Mouse (Mus musculus) T-cell, adult 66 days (primary cell): ENCODE results near the gene Plpp7. TPM values are rescaled to one million over a fixed set of nuclear protein-coding genes. Genes with fewer than 3 reads are reported as not detected.

Experiments
- total RNA-seq, 2 experiments: library from RNA; stranded (reverse); gene quantifications; 3 replicates in 1 of 2; 4 replicates in 1 of 2; pipeline ENCODE4 v1.2.4; 2023

Gene Plpp7
- not detected for total RNA-seq

DNA sequence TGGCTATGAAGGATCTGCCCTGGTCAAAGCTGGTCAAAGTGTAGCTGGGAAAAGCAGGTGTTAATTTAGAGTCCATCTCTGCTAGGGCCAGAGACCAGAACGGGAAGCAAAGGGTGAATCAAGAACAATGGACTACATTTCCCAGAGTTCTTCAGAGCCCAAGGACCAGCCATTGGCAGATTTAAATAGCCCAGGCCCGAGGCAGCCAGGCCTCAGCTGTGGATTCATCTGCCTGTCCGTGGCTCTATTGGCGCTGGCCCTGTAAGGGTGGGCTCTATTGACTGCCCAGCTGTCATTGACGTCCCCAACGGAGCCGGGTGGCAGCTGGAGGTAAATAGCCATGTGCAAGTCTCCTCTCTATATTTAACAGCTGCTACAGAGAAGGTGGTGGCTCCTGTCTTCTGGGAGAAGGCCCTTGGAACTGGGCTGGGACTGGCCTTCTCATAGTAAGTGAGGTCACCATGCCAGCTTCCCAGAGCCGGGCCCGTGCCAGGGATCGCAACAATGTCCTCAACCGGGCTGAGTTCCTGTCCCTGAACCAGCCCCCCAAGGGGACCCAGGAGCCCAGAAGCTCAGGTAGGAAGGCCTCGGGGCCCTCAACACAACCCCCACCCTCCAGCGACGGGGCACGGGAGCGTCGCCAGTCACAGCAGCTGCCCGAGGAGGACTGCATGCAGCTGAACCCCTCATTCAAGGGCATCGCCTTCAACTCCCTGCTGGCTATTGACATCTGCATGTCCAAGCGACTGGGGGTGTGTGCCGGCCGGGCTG lies at the start of gene Plpp7:
Gene Plpp7 (plus strand): TSS at position 178 of the 771 bp plus-strand sequence.

DNA sequence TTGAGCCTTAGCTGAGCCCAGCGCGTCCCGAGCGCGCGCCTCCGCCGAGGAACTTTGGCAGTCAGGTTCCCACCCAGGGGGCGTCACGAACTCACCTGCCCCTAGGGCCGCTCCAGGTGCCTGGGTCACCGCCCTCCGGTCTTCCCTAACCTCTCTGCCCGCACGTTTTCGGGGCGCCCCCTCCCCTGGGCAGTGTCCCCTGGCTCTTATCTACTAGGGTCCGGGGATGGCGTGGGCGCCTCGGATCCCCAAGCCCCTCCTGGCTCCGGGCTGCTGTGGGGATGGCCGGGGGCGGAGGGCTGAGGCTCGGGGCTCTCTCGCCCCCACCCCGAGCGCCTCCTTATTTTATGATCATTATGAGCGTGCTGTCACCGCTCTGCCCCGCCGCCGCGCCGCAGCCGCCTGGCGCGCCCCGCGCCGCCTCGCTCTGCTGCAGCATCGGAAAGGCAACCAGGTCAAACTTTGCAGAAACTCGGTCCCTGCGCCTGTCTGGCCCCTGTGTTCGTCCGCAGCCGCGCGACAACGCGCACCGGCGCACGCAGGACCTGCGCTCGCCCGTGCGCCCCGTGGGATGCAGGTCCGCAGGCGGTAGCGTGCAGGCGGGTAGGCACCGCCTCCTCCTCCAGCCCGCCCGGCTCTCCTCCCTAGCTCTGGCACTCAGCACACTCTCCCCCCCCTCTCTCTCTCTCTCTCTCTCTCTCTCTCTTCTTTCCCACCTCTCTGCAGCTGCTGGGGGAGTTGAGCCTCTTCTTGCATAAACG lies 11.0 kb upstream of the Plpp7 start, which contains the start of gene Fam78a:
Gene Fam78a (minus strand): TSS at position 747 of the 761 bp plus-strand sequence.

DNA sequence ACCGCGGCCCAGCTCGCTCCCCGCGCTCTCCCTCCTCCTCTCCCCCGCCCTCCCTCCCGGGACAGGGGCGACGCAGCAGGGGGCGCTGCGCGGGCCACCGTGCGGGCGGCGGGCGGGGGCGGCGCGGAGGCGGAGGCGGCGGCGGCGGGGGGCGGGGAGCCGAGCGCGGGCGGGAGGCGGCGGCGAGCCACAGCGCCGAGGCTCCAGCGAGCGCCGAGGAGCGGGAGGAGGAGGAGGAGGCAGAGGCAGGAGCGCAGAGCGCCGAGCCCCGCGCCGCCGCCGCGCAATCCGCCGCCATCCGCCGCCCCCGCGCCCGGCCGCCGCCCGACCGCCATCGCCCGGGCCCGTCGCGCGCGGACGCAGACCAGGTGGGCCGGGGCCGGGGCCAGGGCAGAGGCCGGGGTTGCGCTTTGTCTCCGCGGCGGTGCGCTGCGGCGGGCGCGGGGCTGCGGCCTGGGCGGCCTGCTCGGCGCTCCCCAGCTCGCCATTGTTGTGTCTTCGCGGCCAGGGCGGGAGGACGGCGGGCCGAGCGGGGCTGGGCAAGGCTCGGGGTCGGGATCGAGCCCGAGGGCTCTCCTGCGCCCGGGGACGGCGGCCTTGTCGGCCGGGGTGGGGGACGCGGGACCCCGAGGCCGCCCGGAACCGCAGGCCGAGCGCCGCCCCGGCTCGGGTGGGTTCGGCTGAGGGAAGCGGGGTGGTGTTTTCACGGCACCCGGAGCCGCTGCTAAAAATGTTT lies 55.8 kb downstream of the Plpp7 start, which contains the start of gene Prrc2b:
Gene Prrc2b (plus strand): TSS at position 159 of the 736 bp plus-strand sequence.

Other genes starting within 250 kb of the Plpp7 start
- under 1 TPM; 0.32 to 0.44 TPM for gene Fibcd1, start 249.5 kb upstream of the Plpp7 start, total RNA-seq
- under 1 TPM in 1 of 2 experiments, not detected in 1; 0.15 TPM for gene Lamc3, start 208.2 kb upstream of the Plpp7 start, total RNA-seq
- gene Aif1l, start 145.4 kb upstream of the Plpp7 start, total RNA-seq, result not detected
- 100 to 1,000 TPM; 138 TPM for gene Nup214, start 121.1 kb upstream of the Plpp7 start, total RNA-seq
- 100 to 1,000 TPM; 205 to 236 TPM for gene Fam78a, start 10.7 kb upstream of the Plpp7 start, total RNA-seq
- 100 to 1,000 TPM; 164 to 165 TPM for gene Prrc2b, start 55.6 kb downstream of the Plpp7 start, total RNA-seq
- gene Pomt1, start 141.1 kb downstream of the Plpp7 start, total RNA-seq, result 10 to 100 TPM; 22.4 to 36.3 TPM
- 100 to 1,000 TPM; 116 to 123 TPM for gene Uck1, start 164.6 kb downstream of the Plpp7 start, total RNA-seq
- 10 to 100 TPM; 50.2 to 63.1 TPM for gene Golga2, start 191.9 kb downstream of the Plpp7 start, total RNA-seq
- gene Swi5, start 192.5 kb downstream of the Plpp7 start, total RNA-seq, result 10 to 100 TPM; 79.4 to 92.1 TPM